Comparison of ENCODE assay signal across 9 mouse cellular contexts in genomic region chrX:145461339-145461738, GRCm38 (mm10).
"Had no signal": no experiment of that assay in that cellular context is flagged by ENCODE, and none has a peak within 500 bp of the region (broad histone marks: within the 10 kb centered on the region; RNA-seq: fewer than 3 reads in every experiment).

No protein-coding gene starts in this region.

- DNase-seq: kidney, postnatal 10 days; kidney, postnatal 4 days; liver; liver, embryonic 13.5 days; liver, postnatal 0 days; lung, postnatal 14 days; right cerebral cortex, postnatal 4 days; spleen, adult 18-20 months; thymus, postnatal 36 days had no signal
